Mouse (Mus musculus): ENCODE data around the gene Selp. TPM values are rescaled to one million over a fixed set of nuclear protein-coding genes. Genes with fewer than 3 reads are reported as not detected.

Gene Selp
- 0.53 and 0.86 TPM in 2 replicates for polyA plus RNA-seq (2014; fragmentation: Nextera tagmentation; extraction: Ambion mirVana)

- Histone ChIP-seq H3K36me3 (ENCODE audit: control insufficient read depth, insufficient read depth, low read length) (no peaks in the 10 kb centered on the region), H3K4me3 (ENCODE audit: control insufficient read depth in 1 of 2, insufficient read depth in 1 of 2, low read depth in 1 of 2, low read length in 2 of 2) (no peak within 1 kb of the TSS), H3K4me2 (ENCODE audit: low read length) (no peak within 1 kb of the TSS), H3K9me3 (ENCODE audit: control insufficient read depth, low read length) (no peaks in the 10 kb centered on the region), H3K9ac (ENCODE audit: low read length) (no peak within 1 kb of the TSS), H3K27ac (replicated peaks in 1 of 2; ENCODE audit: control insufficient read depth in 1 of 2, insufficient read depth in 1 of 2, low read depth in 2 of 2, low read length in 2 of 2) (no peak within 1 kb of the TSS), H3K4me1 (ENCODE audit: control insufficient read depth in 2 of 2, insufficient read depth in 2 of 2, low read length in 2 of 2) (no peaks in the 10 kb centered on the region; a peak in 1 of 4 replicates), H3K27me3 (ENCODE audit: control insufficient read depth, insufficient read depth, low read length) (no peaks in the 10 kb centered on the region)
- no peak for ATAC-seq (ENCODE audit: insufficient number of reproducible peaks, insufficient read depth, low FRiP score, low read depth)
- 56% methylated on average over 8 of the region's 8 CpGs for WGBS
Measured at GRCm38 (mm10) chr1:164114947-164115493, at the start of gene Selp. Selp (plus strand) TSS chr1:164115264.

GRCm38 (mm10) chr1:164069261-164069660, 45.8 kb upstream of the Selp start:
- Histone ChIP-seq H3K27me3 (ENCODE audit: control insufficient read depth, insufficient read depth, low read length) (no peaks in the 10 kb centered on the region), H3K9ac (ENCODE audit: low read length) (no peak overlapping the region), H3K4me3 (ENCODE audit: control insufficient read depth in 1 of 2, insufficient read depth in 1 of 2, low read depth in 1 of 2, low read length in 2 of 2) (no peak overlapping the region), H3K4me2 (ENCODE audit: low read length) (no peak overlapping the region), H3K27ac (replicated peaks in 1 of 2; ENCODE audit: control insufficient read depth in 1 of 2, insufficient read depth in 1 of 2, low read depth in 2 of 2, low read length in 2 of 2) (no peak overlapping the region), H3K36me3 (ENCODE audit: control insufficient read depth, insufficient read depth, low read length) (no peaks in the 10 kb centered on the region), H3K4me1 (ENCODE audit: control insufficient read depth in 2 of 2, insufficient read depth in 2 of 2, low read length in 2 of 2) (no peaks in the 10 kb centered on the region), H3K9me3 (ENCODE audit: control insufficient read depth, low read length) (no peaks in the 10 kb centered on the region)
- ATAC-seq (ENCODE audit: insufficient number of reproducible peaks, insufficient read depth, low FRiP score, low read depth): no peak

- H3K27ac ChIP-seq (replicated peaks in 1 of 2; ENCODE audit: control insufficient read depth in 1 of 2, insufficient read depth in 1 of 2, low read depth in 2 of 2, low read length in 2 of 2): no peak overlapping the region
- no peaks in the 10 kb centered on the region for H3K9me3 ChIP-seq (ENCODE audit: control insufficient read depth, low read length)
- no peak overlapping the region for H3K4me3 ChIP-seq (ENCODE audit: control insufficient read depth in 1 of 2, insufficient read depth in 1 of 2, low read depth in 1 of 2, low read length in 2 of 2)
- H3K4me2 ChIP-seq (ENCODE audit: low read length): no peak overlapping the region
- WGBS: 74% methylated on average over 4 of the region's 4 CpGs
- ATAC-seq (ENCODE audit: insufficient number of reproducible peaks, insufficient read depth, low FRiP score, low read depth): no peak
- no peaks in the 10 kb centered on the region for H3K4me1 ChIP-seq (ENCODE audit: control insufficient read depth in 2 of 2, insufficient read depth in 2 of 2, low read length in 2 of 2)
- no peaks in the 10 kb centered on the region for H3K27me3 ChIP-seq (ENCODE audit: control insufficient read depth, insufficient read depth, low read length)
- no peak overlapping the region for H3K9ac ChIP-seq (ENCODE audit: low read length)
- no peaks in the 10 kb centered on the region for H3K36me3 ChIP-seq (ENCODE audit: control insufficient read depth, insufficient read depth, low read length)
Measured at GRCm38 (mm10) chr1:164070461-164070860, 44.6 kb upstream of the Selp start.

- no peak overlapping the region for H3K4me3 ChIP-seq (ENCODE audit: control insufficient read depth in 1 of 2, insufficient read depth in 1 of 2, low read depth in 1 of 2, low read length in 2 of 2)
- H3K4me2 ChIP-seq (ENCODE audit: low read length): no peak overlapping the region
- H3K27ac ChIP-seq (replicated peaks in 1 of 2; ENCODE audit: control insufficient read depth in 1 of 2, insufficient read depth in 1 of 2, low read depth in 2 of 2, low read length in 2 of 2): no peak overlapping the region
- no peaks in the 10 kb centered on the region for H3K4me1 ChIP-seq (ENCODE audit: control insufficient read depth in 2 of 2, insufficient read depth in 2 of 2, low read length in 2 of 2)
- no peaks in the 10 kb centered on the region for H3K9me3 ChIP-seq (ENCODE audit: control insufficient read depth, low read length)
- H3K36me3 ChIP-seq (ENCODE audit: control insufficient read depth, insufficient read depth, low read length): no peaks in the 10 kb centered on the region
- ATAC-seq (ENCODE audit: insufficient number of reproducible peaks, insufficient read depth, low FRiP score, low read depth): no peak
- 81% methylated on average over 7 of the region's 7 CpGs for WGBS
- H3K27me3 ChIP-seq (ENCODE audit: control insufficient read depth, insufficient read depth, low read length): no peaks in the 10 kb centered on the region
- no peak overlapping the region for H3K9ac ChIP-seq (ENCODE audit: low read length)
Measured at GRCm38 (mm10) chr1:164071111-164071510, 44.0 kb upstream of the Selp start.

GRCm38 (mm10) chr1:164072001-164072400, 43.1 kb upstream of the Selp start:
- no peaks in the 10 kb centered on the region for H3K27me3 ChIP-seq (ENCODE audit: control insufficient read depth, insufficient read depth, low read length)
- no peaks in the 10 kb centered on the region for H3K9me3 ChIP-seq (ENCODE audit: control insufficient read depth, low read length)
- H3K9ac ChIP-seq (ENCODE audit: low read length): no peak overlapping the region
- H3K4me2 ChIP-seq (ENCODE audit: low read length): no peak overlapping the region
- H3K27ac ChIP-seq (replicated peaks in 1 of 2; ENCODE audit: control insufficient read depth in 1 of 2, insufficient read depth in 1 of 2, low read depth in 2 of 2, low read length in 2 of 2): no peak overlapping the region
- H3K4me1 ChIP-seq (ENCODE audit: control insufficient read depth in 2 of 2, insufficient read depth in 2 of 2, low read length in 2 of 2): no peaks in the 10 kb centered on the region
- H3K4me3 ChIP-seq (ENCODE audit: control insufficient read depth in 1 of 2, insufficient read depth in 1 of 2, low read depth in 1 of 2, low read length in 2 of 2): no peak overlapping the region
- no peaks in the 10 kb centered on the region for H3K36me3 ChIP-seq (ENCODE audit: control insufficient read depth, insufficient read depth, low read length)
- WGBS: 88% methylated on average over 4 of the region's 4 CpGs
- no peak for ATAC-seq (ENCODE audit: insufficient number of reproducible peaks, insufficient read depth, low FRiP score, low read depth)

- no peaks in the 10 kb centered on the region for H3K36me3 ChIP-seq (ENCODE audit: control insufficient read depth, insufficient read depth, low read length)
- H3K27me3 ChIP-seq (ENCODE audit: control insufficient read depth, insufficient read depth, low read length): no peaks in the 10 kb centered on the region
- H3K4me3 ChIP-seq (ENCODE audit: control insufficient read depth in 1 of 2, insufficient read depth in 1 of 2, low read depth in 1 of 2, low read length in 2 of 2): no peak overlapping the region
- H3K4me1 ChIP-seq (ENCODE audit: control insufficient read depth in 2 of 2, insufficient read depth in 2 of 2, low read length in 2 of 2): no peaks in the 10 kb centered on the region
- no peak for ATAC-seq (ENCODE audit: insufficient number of reproducible peaks, insufficient read depth, low FRiP score, low read depth)
- H3K27ac ChIP-seq (replicated peaks in 1 of 2; ENCODE audit: control insufficient read depth in 1 of 2, insufficient read depth in 1 of 2, low read depth in 2 of 2, low read length in 2 of 2): no peak overlapping the region
- no peak overlapping the region for H3K4me2 ChIP-seq (ENCODE audit: low read length)
- WGBS: 74% methylated on average over 9 of the region's 9 CpGs
- no peak overlapping the region for H3K9ac ChIP-seq (ENCODE audit: low read length)
- no peaks in the 10 kb centered on the region for H3K9me3 ChIP-seq (ENCODE audit: control insufficient read depth, low read length)
Measured at GRCm38 (mm10) chr1:164073091-164073490, 42.0 kb upstream of the Selp start.

- Histone ChIP-seq H3K4me2 (ENCODE audit: low read length) (no peak overlapping the region), H3K27me3 (ENCODE audit: control insufficient read depth, insufficient read depth, low read length) (no peaks in the 10 kb centered on the region), H3K9me3 (ENCODE audit: control insufficient read depth, low read length) (no peaks in the 10 kb centered on the region), H3K4me1 (ENCODE audit: control insufficient read depth in 2 of 2, insufficient read depth in 2 of 2, low read length in 2 of 2) (no peaks in the 10 kb centered on the region), H3K4me3 (ENCODE audit: control insufficient read depth in 1 of 2, insufficient read depth in 1 of 2, low read depth in 1 of 2, low read length in 2 of 2) (no peak overlapping the region), H3K36me3 (ENCODE audit: control insufficient read depth, insufficient read depth, low read length) (no peaks in the 10 kb centered on the region), H3K27ac (replicated peaks in 1 of 2; ENCODE audit: control insufficient read depth in 1 of 2, insufficient read depth in 1 of 2, low read depth in 2 of 2, low read length in 2 of 2) (no peak overlapping the region), H3K9ac (ENCODE audit: low read length) (no peak overlapping the region)
- no peak for ATAC-seq (ENCODE audit: insufficient number of reproducible peaks, insufficient read depth, low FRiP score, low read depth)
- WGBS: 57% methylated on average over 7 of the region's 7 CpGs
Measured at GRCm38 (mm10) chr1:164073803-164074202, 41.3 kb upstream of the Selp start.

GRCm38 (mm10) chr1:164074606-164075140, 40.4 kb upstream of the Selp start:
- no peak overlapping the region for H3K4me3 ChIP-seq (ENCODE audit: control insufficient read depth in 1 of 2, insufficient read depth in 1 of 2, low read depth in 1 of 2, low read length in 2 of 2)
- H3K36me3 ChIP-seq (ENCODE audit: control insufficient read depth, insufficient read depth, low read length): no peaks in the 10 kb centered on the region
- no peaks in the 10 kb centered on the region for H3K9me3 ChIP-seq (ENCODE audit: control insufficient read depth, low read length)
- H3K9ac ChIP-seq (ENCODE audit: low read length): no peak overlapping the region
- WGBS: 81% methylated on average over 2 of the region's 2 CpGs
- no peaks in the 10 kb centered on the region for H3K4me1 ChIP-seq (ENCODE audit: control insufficient read depth in 2 of 2, insufficient read depth in 2 of 2, low read length in 2 of 2)
- H3K4me2 ChIP-seq (ENCODE audit: low read length): no peak overlapping the region
- no peak overlapping the region for H3K27ac ChIP-seq (replicated peaks in 1 of 2; ENCODE audit: control insufficient read depth in 1 of 2, insufficient read depth in 1 of 2, low read depth in 2 of 2, low read length in 2 of 2)
- H3K27me3 ChIP-seq (ENCODE audit: control insufficient read depth, insufficient read depth, low read length): no peaks in the 10 kb centered on the region
- ATAC-seq (ENCODE audit: insufficient number of reproducible peaks, insufficient read depth, low FRiP score, low read depth): no peak
